Mouse (Mus musculus) midbrain, embryonic 14.5 days (tissue): ENCODE measurements around the gene Marcks. TPM values are rescaled to one million over a fixed set of nuclear protein-coding genes. Genes with fewer than 3 reads are reported as not detected.
A peak's percentile ranks its signal among the peaks of the same experiment; 100 is the strongest.

ENCODE experiments used
- ATAC-seq: fragments of 200-750 bp; cut with Nextera tagmentation; 2 replicates; pipeline ENCODE4 v1.8.0; 2017; ENCODE audit warnings: moderate number of reproducible peaks, moderate library complexity; ENCODE audit not compliant: low FRiP score, low TSS enrichment
- DNase-seq: peaks from one replicate; pipeline ENCODE4 v3.0.0-alpha.2; 2015
- H3K27ac ChIP-seq: fragments of 300-500 bp; sonication (generic); replicated peaks from 2 replicates; pipeline ENCODE4 v1.5.1; 2014; ENCODE audit warnings: mild to moderate bottlenecking, low read depth, low read length, moderate library complexity
- H3K27me3 ChIP-seq: fragments of 300-500 bp; sonication (generic); 2 replicates; pipeline ENCODE4 v1.6.1; 2014; ENCODE audit warnings: low read length, control low read depth, mixed read lengths; ENCODE audit not compliant: control insufficient read depth, insufficient read depth
- H3K36me3 ChIP-seq: fragments of 300-500 bp; sonication (generic); 2 replicates; pipeline ENCODE4 v1.6.1; 2014; ENCODE audit warnings: low read length, control low read depth; ENCODE audit not compliant: control insufficient read depth, insufficient read depth
- H3K4me1 ChIP-seq: fragments of 300-500 bp; sonication (generic); 2 replicates; pipeline ENCODE4 v1.6.1; 2014; ENCODE audit warnings: mild to moderate bottlenecking, antibody characterized with exemption, low read length, control low read depth; ENCODE audit not compliant: control insufficient read depth, insufficient read depth
- H3K4me2 ChIP-seq: fragments of 300-500 bp; sonication (generic); 2 replicates; pipeline ENCODE4 v1.6.1; 2014; ENCODE audit warnings: mild to moderate bottlenecking, low read length, moderate library complexity
- H3K4me3 ChIP-seq: fragments of 300-500 bp; sonication (generic); replicated peaks from 2 replicates; pipeline ENCODE4 v1.5.1; 2014; ENCODE audit warnings: low read depth, low read length
- H3K9ac ChIP-seq: fragments of 300-500 bp; sonication (generic); replicated peaks from 2 replicates; pipeline ENCODE4 v1.6.1; 2014; ENCODE audit warnings: mild to moderate bottlenecking, low read length, moderate library complexity
- H3K9me3 ChIP-seq: fragments of 300-500 bp; sonication (generic); 2 replicates; pipeline ENCODE4 v1.6.1; 2016; ENCODE audit warnings: low read length, control low read depth, mixed read lengths; ENCODE audit not compliant: control insufficient read depth
- WGBS: fragments of 180-500 bp; shearing (Covaris S2); extraction: QIAGEN DNeasy Blood & Tissue Kit; methylation state at CpG from one replicate; pipeline ENCODE4 v1.1.7; 2014; 5-methylcytosine and 5-hydroxymethylcytosine counted together
- polyA plus RNA-seq: library from polyadenylated mRNA; unstranded; fragments of >200 nt; fragmentation: Nextera tagmentation; extraction: Ambion mirVana; gene quantifications from 2 replicates; pipeline ENCODE4 v1.2.1, GENCODE M21; 2014

Gene Marcks
- polyA plus RNA-seq, 1 experiment from 2014 or later = 403 TPM

DNA sequence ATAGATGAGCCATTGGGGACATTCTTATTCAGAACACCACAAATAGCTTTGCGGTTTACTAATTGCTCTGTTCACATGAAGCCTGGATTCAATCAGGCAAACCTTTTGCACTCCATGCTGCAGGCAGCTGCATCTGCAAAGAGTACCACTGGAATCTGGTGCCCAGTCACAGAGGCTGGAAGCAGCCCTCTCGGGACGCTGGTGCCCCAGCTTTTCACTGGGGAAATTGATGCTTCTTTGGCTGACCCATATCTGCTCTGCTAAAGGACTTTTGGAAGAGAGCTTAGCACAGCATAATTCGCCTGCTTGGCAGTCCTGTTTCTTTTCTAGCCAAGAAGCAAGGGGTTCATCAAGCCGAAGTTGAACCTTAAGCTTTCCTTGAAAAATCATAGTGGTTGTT is 18.4 kb upstream of the Marcks start:
- no peak for ATAC-seq
- WGBS = 91% methylated on average over 5 of the region's 5 CpGs

DNA sequence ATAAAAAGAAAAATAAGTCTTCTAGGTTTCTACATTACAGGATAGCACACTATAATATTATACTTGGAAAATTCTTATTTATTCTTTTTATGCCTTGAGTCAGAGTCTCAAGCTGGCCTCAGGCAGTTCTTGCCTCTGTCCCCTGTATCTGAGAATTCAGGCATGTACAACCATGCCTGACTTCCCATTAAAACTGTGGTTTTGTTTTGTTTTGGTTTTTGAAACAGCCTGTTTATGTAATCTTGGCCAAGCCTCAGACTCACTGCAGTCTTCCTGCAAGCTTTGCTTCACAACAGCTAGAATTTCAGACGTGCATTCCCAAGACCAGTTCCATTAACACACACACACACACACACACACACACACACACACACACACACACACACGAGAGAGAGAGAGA is 16.4 kb upstream of the Marcks start:
- H3K4me3 ChIP-seq = no peak overlapping the region
- no peak overlapping the region for H3K4me2 ChIP-seq
- no peak overlapping the region for H3K9ac ChIP-seq
- ATAC-seq (no peak), DNase-seq (no peak)
- no peaks in the 10 kb centered on the region for H3K9me3 ChIP-seq
- H3K27ac ChIP-seq = no peak overlapping the region
- H3K27me3 ChIP-seq = no peaks in the 10 kb centered on the region
- whole genome bisulfite sequencing = 51% methylated on average over 2 of the region's 2 CpGs
- H3K36me3 ChIP-seq = no peaks in the 10 kb centered on the region
- no peaks in the 10 kb centered on the region for H3K4me1 ChIP-seq

More for the DNA sequence above, 18.4 kb upstream of the Marcks start:
- Histone ChIP-seq H3K4me2 (no peak overlapping the region), H3K4me1 (no peaks in the 10 kb centered on the region), H3K4me3 (no peak overlapping the region), H3K9me3 (no peaks in the 10 kb centered on the region), H3K9ac (no peak overlapping the region), H3K27me3 (no peaks in the 10 kb centered on the region), H3K36me3 (no peaks in the 10 kb centered on the region), H3K27ac (no peak overlapping the region)
- no peak for DNase-seq

DNA sequence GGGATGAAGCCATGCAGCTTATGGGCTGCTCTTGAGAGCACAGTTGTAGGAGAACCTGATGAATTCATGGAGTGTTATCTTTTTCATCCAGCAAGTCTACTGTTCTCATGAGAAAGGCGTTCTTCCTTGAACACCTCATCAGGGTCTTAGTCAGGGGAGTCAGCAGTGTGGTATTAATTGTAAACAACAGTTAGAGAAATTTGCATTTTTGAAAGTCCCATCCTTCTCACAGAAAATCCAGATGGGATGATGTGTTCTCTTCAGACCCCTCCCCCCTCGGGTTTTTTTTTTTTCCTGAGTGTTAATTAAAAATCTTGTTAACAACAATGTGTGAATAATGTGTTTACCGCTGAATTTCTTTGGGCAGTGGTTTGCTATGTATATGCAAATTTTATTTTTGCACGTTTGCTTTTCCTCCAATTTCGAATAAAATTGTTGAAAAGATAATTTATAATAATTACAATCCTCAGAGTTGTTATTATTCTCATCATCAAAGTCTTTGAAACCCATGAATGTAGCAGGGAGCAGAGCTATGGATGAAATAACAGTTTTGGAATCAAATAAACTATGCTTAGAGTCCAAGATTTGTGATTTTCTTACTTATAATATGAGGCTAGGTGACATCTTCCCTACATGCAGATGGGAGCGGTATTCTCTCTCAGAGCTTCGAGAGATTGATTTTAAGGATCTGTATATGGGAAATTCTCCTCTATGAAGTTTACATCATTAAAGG is 13.0 kb upstream of the Marcks start:
- Histone ChIP-seq H3K27ac (no peak overlapping the region), H3K9ac (no peak overlapping the region), H3K4me2 (no peak overlapping the region), H3K27me3 (no peaks in the 10 kb centered on the region), H3K4me3 (no peak overlapping the region), H3K4me1 (no peaks in the 10 kb centered on the region), H3K9me3 (no peaks in the 10 kb centered on the region), H3K36me3 (no peaks in the 10 kb centered on the region)
- DNase-seq = no peak
- ATAC-seq = no peak
- WGBS = 93% methylated on average over 7 of the region's 7 CpGs

DNA sequence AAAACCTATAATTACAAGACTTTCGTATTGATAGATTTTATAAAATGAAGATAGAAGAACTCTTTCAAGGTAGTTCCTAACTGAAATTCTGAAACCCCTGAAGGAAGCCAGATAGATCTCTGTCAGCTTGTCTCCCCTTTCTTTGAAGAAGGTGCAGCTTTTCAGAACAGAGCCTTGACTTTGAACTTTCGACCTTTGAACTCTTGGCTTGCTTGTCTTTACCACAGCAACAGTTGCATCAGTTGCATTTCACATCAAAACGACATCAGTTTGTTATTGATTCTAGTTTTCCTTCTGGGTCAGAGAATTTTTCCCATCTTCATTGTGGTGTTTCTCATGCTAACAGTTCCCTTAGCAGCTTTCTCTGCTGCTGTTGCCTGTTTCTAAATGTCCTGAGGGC is 9.3 kb upstream of the Marcks start:
- DNase-seq (no peak), ATAC-seq (no peak)
- Histone ChIP-seq H3K9me3 (no peaks in the 10 kb centered on the region), H3K4me3 (no peak overlapping the region), H3K27ac (no peak overlapping the region), H3K9ac (no peak overlapping the region), H3K4me2 (no peak overlapping the region), H3K4me1 (no peaks in the 10 kb centered on the region), H3K27me3 (no peaks in the 10 kb centered on the region), H3K36me3 (no peaks in the 10 kb centered on the region)
- WGBS = 75% methylated on average over 3 of the region's 3 CpGs

DNA sequence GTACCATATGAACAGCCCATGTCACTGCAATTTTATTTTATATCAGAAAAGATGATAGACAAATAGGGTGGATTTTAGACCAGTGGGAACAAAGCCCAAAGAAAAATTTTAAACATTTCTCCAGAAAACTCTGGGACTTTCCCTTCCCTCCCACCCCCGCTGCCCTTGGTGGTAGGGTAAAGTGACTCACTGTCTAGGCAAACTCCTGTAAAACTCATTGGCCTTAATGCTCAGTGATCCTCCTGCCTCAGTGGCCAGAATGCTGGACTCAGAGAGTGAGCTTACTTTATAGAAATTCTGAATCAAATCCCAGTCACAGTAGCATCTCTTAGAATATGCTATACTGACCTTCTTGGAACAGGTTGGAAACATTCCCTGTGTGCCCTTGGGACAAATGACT is 6.7 kb upstream of the Marcks start:
- DNase-seq (no peak), ATAC-seq (no peak)
- no peaks in the 10 kb centered on the region for H3K36me3 ChIP-seq
- H3K27ac ChIP-seq = no peak overlapping the region
- no peaks in the 10 kb centered on the region for H3K9me3 ChIP-seq
- 97% methylated on average over 1 of the region's 1 CpGs for WGBS
- 0 out of 2 replicates have a peak, but pooled peaks cover 5% of the 10 kb centered on the region for H3K4me1 ChIP-seq
- no peaks in the 10 kb centered on the region for H3K27me3 ChIP-seq
- no peak overlapping the region for H3K4me2 ChIP-seq
- no peak overlapping the region for H3K4me3 ChIP-seq
- no peak overlapping the region for H3K9ac ChIP-seq

DNA sequence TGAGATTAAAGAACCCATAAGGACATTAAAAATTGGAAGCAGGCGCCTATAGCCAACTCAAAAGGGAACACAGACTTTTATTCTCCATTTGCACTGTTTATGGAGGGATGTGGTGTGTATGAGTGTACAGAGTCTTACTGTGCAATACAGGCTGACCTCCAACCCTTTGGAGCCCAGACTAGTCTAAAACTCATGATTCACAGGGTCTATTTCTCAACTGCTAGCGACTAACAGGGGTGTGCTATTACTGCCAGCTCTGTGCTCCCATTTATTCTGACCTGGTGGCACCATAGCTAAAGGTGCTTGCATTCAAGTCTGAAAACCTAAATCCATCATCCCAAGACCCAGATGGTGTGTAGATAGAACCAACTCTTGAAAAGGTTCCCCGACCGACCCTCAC is 2.9 kb upstream of the Marcks start:
- no peak for ATAC-seq
- WGBS = 65% methylated on average over 4 of the region's 4 CpGs

DNA sequence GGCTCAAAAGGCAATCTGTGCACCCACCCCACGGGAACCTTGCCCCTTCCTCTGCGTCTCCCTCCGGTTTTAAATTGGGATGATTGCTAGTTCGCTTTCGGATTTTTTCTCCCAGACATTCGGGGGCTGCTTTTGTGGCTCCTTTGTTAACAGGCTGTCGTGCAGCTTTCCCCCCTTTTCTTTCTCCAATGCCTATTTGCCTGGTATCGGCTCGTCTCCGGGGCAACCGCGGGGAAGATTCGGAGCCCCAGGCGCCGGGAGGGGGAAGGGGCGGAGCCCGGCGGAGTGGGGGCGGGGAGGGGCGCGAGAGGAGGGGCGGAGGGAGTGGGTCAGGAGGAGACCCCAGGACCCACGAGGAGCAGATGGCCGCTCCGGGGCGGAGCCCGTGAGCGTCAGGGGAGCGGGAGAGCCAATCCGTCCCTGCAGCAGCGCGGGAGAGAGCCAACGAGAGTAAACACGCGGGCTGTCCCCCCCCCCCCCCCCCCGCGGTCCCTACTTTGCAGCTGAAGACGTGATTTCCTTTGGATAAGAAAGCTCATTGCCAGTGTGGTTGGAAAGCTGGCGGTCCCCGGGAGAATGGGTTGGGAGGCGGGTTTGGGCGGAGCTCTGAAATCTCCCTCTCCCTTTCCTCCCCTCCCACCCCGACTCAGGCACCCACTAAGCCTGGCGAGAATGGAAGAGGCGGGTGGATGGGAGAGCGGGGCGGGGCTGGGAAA is 2.2 kb upstream of the Marcks start:
- no peaks in the 10 kb centered on the region for H3K27me3 ChIP-seq
- H3K4me3 ChIP-seq = peak overlapping the region; percentile 99
- 0 out of 2 replicates have a peak, but pooled peaks cover 5% of the 10 kb centered on the region for H3K4me1 ChIP-seq
- under 1% methylated on average over 44 of the region's 47 CpGs for WGBS
- peak overlapping the region; percentile 100 for H3K27ac ChIP-seq
- peak overlapping the region; percentile 100 for H3K9ac ChIP-seq
- no peaks in the 10 kb centered on the region for H3K9me3 ChIP-seq
- peaks cover 9% of the 10 kb centered on the region for H3K36me3 ChIP-seq
- peak overlapping the region; percentile 67 for H3K4me2 ChIP-seq
- DNase-seq = peak; percentile 97
- ATAC-seq = peak; percentile 90

More for the DNA sequence above, 2.9 kb upstream of the Marcks start:
- Histone ChIP-seq H3K9me3 (no peaks in the 10 kb centered on the region), H3K4me2 (peak overlapping the region; percentile 67), H3K4me1 (0 out of 2 replicates have a peak, but pooled peaks cover 5% of the 10 kb centered on the region), H3K9ac (peak overlapping the region; percentile 100; the same call in 1 of the 2 replicates), H3K27ac (peak overlapping the region; percentile 100), H3K27me3 (no peaks in the 10 kb centered on the region), H3K36me3 (peaks cover 2% of the 10 kb centered on the region), H3K4me3 (peak overlapping the region; percentile 99)
- peak; percentile 46 for DNase-seq

DNA sequence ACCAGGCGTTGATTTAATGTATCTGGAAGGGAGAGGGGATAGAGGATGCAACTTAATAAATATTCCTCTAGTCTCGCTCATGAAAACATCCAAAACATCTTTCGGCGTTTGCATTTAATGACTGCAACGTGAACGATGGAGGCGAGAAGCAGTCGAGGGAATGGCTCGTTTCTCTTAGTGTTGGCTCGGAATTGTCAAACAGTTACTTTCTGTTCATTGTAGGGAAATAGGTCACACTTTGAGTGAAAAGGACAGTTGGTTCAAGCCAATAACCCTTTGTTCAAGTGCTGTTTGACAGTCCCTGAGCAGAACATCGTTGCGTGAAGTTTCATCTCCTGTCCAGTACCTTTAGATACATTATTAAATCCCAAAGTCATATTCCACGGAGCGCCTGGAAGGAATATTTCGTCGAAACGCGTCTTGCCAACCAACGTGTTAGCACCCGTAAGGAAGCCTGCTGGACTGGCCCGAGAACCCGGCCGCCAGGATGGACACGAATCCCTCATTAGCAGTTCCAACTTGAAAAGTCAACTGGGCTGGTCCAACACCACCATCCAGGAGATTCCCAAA is 1.5 kb upstream of the Marcks start:
- H3K9me3 ChIP-seq = no peaks in the 10 kb centered on the region
- under 1% methylated on average over 24 of the region's 24 CpGs for WGBS
- peak; percentile 3 for ATAC-seq

More for the DNA sequence above, 1.5 kb upstream of the Marcks start:
- Histone ChIP-seq H3K4me2 (peak overlapping the region; percentile 67), H3K4me1 (0 out of 2 replicates have a peak, but pooled peaks cover 5% of the 10 kb centered on the region), H3K4me3 (peak overlapping the region; percentile 99), H3K27ac (peak overlapping the region; percentile 100), H3K9ac (peak overlapping the region; percentile 100), H3K27me3 (no peaks in the 10 kb centered on the region), H3K36me3 (peaks cover 12% of the 10 kb centered on the region)
- no peak for DNase-seq
